Mouse (Mus musculus) forelimb bud, embryonic 11.5 days (tissue): Measurements from ENCODE around the gene Ccdc114.
"Not testable (repeated sequence)": the region's sequence is repeated elsewhere in the genome, so short reads cannot be mapped to it uniquely, and the experiment has no call there.

Experiments
- DNase-seq: peaks from one replicate; pipeline ENCODE4 v3.0.0-alpha.2; 2012; ENCODE audit warnings: low read depth, low spot score

The Ccdc114 gene

GRCm38 (mm10) chr7:45917926-45918325 lies 5.9 kb upstream of the Ccdc114 start:
- DNase-seq: no peak

GRCm38 (mm10) chr7:45919083-45919671 lies 4.7 kb upstream of the Ccdc114 start:
- DNase-seq: no peak

- DNase-seq: no peak
Measured at GRCm38 (mm10) chr7:45919761-45920160, 4.1 kb upstream of the Ccdc114 start.

GRCm38 (mm10) chr7:45920583-45921241 lies 3.2 kb upstream of the Ccdc114 start:
- no peak for DNase-seq

GRCm38 (mm10) chr7:45921242-45921621 lies 2.6 kb upstream of the Ccdc114 start, which contains the start of gene Emp3:
Emp3 (minus strand) TSS chr7:45921404.
- DNase-seq: no peak

- no peak for DNase-seq
Measured at GRCm38 (mm10) chr7:45921950-45922600, 1.8 kb upstream of the Ccdc114 start.

- peak; percentile 95 for DNase-seq
Measured at GRCm38 (mm10) chr7:45922928-45923761, 727 bp upstream of the Ccdc114 start.

- no peak for DNase-seq
Measured at GRCm38 (mm10) chr7:45924429-45924816, 551 bp downstream of the Ccdc114 start.

GRCm38 (mm10) chr7:45928626-45929295 lies 4.9 kb downstream of the Ccdc114 start:
- DNase-seq: no peak

GRCm38 (mm10) chr7:45929688-45930087 lies 5.8 kb downstream of the Ccdc114 start:
- no peak for DNase-seq

GRCm38 (mm10) chr7:45933766-45934165 lies 9.9 kb downstream of the Ccdc114 start:
- DNase-seq: not testable (repeated sequence)

GRCm38 (mm10) chr7:45935114-45935513 lies 11.2 kb downstream of the Ccdc114 start:
- DNase-seq: peak; percentile 77

GRCm38 (mm10) chr7:45939836-45940235 lies 16.0 kb downstream of the Ccdc114 start:
- no peak for DNase-seq

GRCm38 (mm10) chr7:45941986-45942385 lies 18.1 kb downstream of the Ccdc114 start:
- no peak for DNase-seq

- not testable (repeated sequence) for DNase-seq
Measured at GRCm38 (mm10) chr7:45943280-45943679, 19.4 kb downstream of the Ccdc114 start.

GRCm38 (mm10) chr7:45949061-45949460 lies 25.2 kb downstream of the Ccdc114 start:
- no peak for DNase-seq

GRCm38 (mm10) chr7:45956611-45957010 lies 32.7 kb downstream of the Ccdc114 start:
- DNase-seq: no peak

- DNase-seq: no peak
Measured at GRCm38 (mm10) chr7:45971831-45972723, 48.2 kb downstream of the Ccdc114 start.

GRCm38 (mm10) chr7:45973271-45973687 lies 49.4 kb downstream of the Ccdc114 start:
- DNase-seq: no peak

GRCm38 (mm10) chr7:45974103-45974502 lies 50.2 kb downstream of the Ccdc114 start:
- no peak for DNase-seq
